8 mouse cellular contexts compared by ENCODE assay signal in the genomic region with DNA sequence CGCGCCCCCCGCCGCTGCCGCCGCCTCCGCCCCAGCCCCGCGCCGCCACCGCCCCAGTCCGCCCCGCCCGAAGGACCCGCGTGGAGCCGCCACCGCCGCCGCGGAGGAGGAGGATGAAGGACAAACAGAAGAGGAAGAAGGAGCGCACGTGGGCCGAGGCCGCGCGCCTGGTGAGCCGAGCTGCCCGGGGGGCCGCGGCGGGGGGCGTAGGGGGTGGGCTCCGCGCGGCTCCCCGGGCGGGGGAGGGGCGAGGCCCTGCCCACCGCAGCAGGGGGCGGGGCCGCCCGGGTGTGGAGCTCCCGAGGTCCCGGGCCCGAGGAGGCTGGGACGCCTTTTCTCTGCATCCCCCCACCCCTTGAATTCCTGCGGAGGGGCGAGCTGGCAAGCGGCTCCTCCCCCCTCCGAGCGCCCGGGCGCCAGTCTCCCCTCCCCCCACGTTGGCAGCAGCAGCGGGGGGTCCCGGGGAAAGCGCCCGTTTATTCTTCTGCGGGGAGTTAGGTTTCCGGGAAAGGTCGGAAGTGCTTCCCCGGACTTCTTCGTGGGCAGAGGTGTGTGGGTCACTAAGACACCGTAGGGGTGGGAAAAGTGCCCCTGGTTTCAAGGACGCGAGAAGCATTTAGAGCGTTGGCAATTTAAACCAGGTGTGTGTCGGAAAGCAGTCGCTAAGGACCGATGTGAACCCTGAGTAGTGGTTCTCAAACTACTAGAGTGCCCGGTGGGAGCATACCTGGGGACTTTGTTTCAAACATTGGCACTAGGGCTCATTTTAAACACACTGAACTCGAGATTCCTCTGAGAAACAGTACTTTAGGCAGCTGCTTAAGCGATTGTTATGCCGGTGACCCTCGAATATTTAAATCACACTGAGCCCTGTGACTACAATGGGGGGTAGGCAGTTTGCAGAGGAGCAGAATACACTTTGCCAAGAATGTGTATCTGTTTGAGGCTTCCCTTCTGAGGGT. TPM values are rescaled to one million over a fixed set of nuclear protein-coding genes. Genes with fewer than 3 reads are reported as not detected.
DNase-seq lines count a peak whose midpoint lies in the region; ATAC-seq lines count a peak whose summit lies in the region.

No protein-coding gene starts in this region.

- H3K27ac ChIP-seq in midbrain, embryonic 16.5 days (ENCODE audit: low read length) = peak overlapping the region; percentile 96

- no peaks in the 10 kb centered on the region for H3K27me3 ChIP-seq in erythroblast, embryonic 14.5 days (ENCODE audit: control insufficient read depth)
- H3K27me3 ChIP-seq in midbrain, embryonic 16.5 days (ENCODE audit: control insufficient read depth, insufficient read depth, low read depth, low read length) = no peaks in the 10 kb centered on the region

- under 1% methylated on average over 60 of the region's 76 CpGs for WGBS in midbrain, embryonic 16.5 days

- peaks cover 79% of the 10 kb centered on the region for H3K4me1 ChIP-seq in erythroblast, embryonic 14.5 days (ENCODE audit: control insufficient read depth)
- H3K4me1 ChIP-seq in midbrain, embryonic 16.5 days (ENCODE audit: control insufficient read depth, insufficient read depth, low read length) = peaks cover 32% of the 10 kb centered on the region

- H3K9ac ChIP-seq in midbrain, embryonic 16.5 days (ENCODE audit: low read depth, low read length) = peak overlapping the region; percentile 79

- peaks cover 44% of the 10 kb centered on the region for H3K36me3 ChIP-seq in erythroblast, embryonic 14.5 days (ENCODE audit: control insufficient read depth)
- H3K36me3 ChIP-seq in midbrain, embryonic 16.5 days (ENCODE audit: control insufficient read depth, insufficient read depth, low read length) = no peaks in the 10 kb centered on the region

- H3K9me3 ChIP-seq in erythroblast, embryonic 14.5 days (ENCODE audit: control insufficient read depth, low read length) = no peaks in the 10 kb centered on the region
- H3K9me3 ChIP-seq in midbrain, embryonic 16.5 days (replicated peaks; ENCODE audit: control insufficient read depth, low read length, poor library complexity, severe bottlenecking) = no peaks in the 10 kb centered on the region

- H3K4me3 ChIP-seq in erythroblast, embryonic 14.5 days (replicated peaks) = peak overlapping the region; percentile 90
- H3K4me3 ChIP-seq in midbrain, embryonic 16.5 days (ENCODE audit: low read depth, low read length) = peak overlapping the region; percentile 88

- ATAC-seq in erythroblast, adult 5-6 weeks (replicated peaks; ENCODE audit: low FRiP score, poor library complexity, severe bottlenecking) = no peak
- ATAC-seq in midbrain, embryonic 16.5 days = peak; percentile 21

- peak; percentile 77 to 81 for DNase-seq in cerebellum, postnatal 10 days
- peak; percentile 67 for DNase-seq in gastrocnemius, postnatal 25 days
- peak; percentile 74 for DNase-seq in induced T-regulatory cell, adult 2 months (ENCODE audit: low read depth)
- DNase-seq in liver = peak; percentile 84
- peak; percentile 67 to 88 for DNase-seq in spleen, postnatal 4 days (ENCODE audit: low spot score in 2 of 2)

- peak overlapping the region; percentile 62 for H3K4me2 ChIP-seq in midbrain, embryonic 16.5 days (ENCODE audit: low read length)

RNA-seq across cellular contexts. Expression of a gene that starts 0.9 kb away (rescaled TPM):
- 0.57 and 0.97 TPM in 2 replicates for polyA plus RNA-seq in erythroblast, embryonic 14.5 days (2012)
- total RNA-seq in erythroblast, adult 5-6 weeks (2015; ENCODE audit: low replicate concordance) = 10.8 and 17.1 TPM in 2 replicates
- 14.7 and 18.5 TPM in 2 replicates for total RNA-seq in erythroblast, adult 5-6 weeks (2017; ENCODE audit: low replicate concordance)
- 1 to 10 TPM; 7.3 to 8.5 TPM for total RNA-seq in gastrocnemius, postnatal 25 days (2021)
- polyA plus RNA-seq in midbrain, embryonic 16.5 days (2015; fragmentation: Nextera tagmentation; extraction: Ambion mirVana) = 9.0 and 9.2 TPM in 2 replicates

RNA-seq across cellular contexts. Expression of a gene that starts 55.3 kb away (rescaled TPM):
- polyA plus RNA-seq in erythroblast, embryonic 14.5 days (2012) = 0.02 and 0.05 TPM in 2 replicates
- total RNA-seq in erythroblast, adult 5-6 weeks (2015; ENCODE audit: low replicate concordance) = 2.9 and 6.5 TPM in 2 replicates
- 5.4 and 5.7 TPM in 2 replicates for total RNA-seq in erythroblast, adult 5-6 weeks (2017; ENCODE audit: low replicate concordance)
- 1 to 10 TPM; 3.4 to 4.0 TPM for total RNA-seq in gastrocnemius, postnatal 25 days (2021)
- 25.8 and 26.9 TPM in 2 replicates for polyA plus RNA-seq in midbrain, embryonic 16.5 days (2015; fragmentation: Nextera tagmentation; extraction: Ambion mirVana)
